Mouse (Mus musculus) embryonic fibroblast, embryonic 13.5 days (primary cell): Measurements from ENCODE around the gene Hlcs.

ENCODE experiments used
- CTCF ChIP-seq: IDR thresholded peaks from 2 replicates; pipeline ENCODE4 v1.5.1; 2011; ENCODE audit warnings: mild to moderate bottlenecking, control low read depth, low read length, moderate library complexity, borderline replicate concordance; ENCODE audit not compliant: insufficient read depth
- POLR2A ChIP-seq: IDR thresholded peaks from 2 replicates; pipeline ENCODE4 v1.6.1; 2011; ENCODE audit warnings: low read depth, mild to moderate bottlenecking, control low read depth, low read length, moderate library complexity

- TF ChIP-seq CTCF (no peak), POLR2A (no peak)
These were observed 29.4 kb downstream of the Hlcs start for GRCm38 (mm10) chr16:94283972-94284371.
